Mouse (Mus musculus): ENCODE measurements around the gene Uba3. TPM values are rescaled to one million over a fixed set of nuclear protein-coding genes. Genes with fewer than 3 reads are reported as not detected.

Uba3 gene
- polyA plus RNA-seq, 1 experiment from 2014 or later: 90.6 TPM

DNA sequence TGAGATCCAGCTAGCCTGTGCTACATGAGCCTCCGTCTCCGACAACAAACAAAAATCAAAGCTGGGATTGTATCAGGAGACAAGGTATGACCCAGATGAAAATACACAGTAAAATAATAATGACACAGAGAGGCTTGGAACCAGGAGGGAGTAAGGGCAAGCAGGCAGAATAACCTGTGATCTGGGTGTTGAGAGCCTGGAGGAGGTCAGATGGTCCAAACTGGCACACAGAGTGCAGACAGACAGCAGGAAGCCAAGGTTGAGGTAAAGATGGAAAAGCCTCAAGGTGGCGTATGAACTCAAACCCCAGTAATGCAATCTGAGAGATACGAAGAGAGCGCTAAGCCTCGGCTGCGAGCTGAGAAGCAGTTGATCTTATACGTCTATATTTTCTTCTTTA is 19.1 kb upstream of the Uba3 start:
- Histone ChIP-seq H3K27me3 (ENCODE audit: insufficient read depth, poor library complexity, severe bottlenecking) (no peaks in the 10 kb centered on the region), H3K4me1 (peaks cover 47% of the 10 kb centered on the region)
- 91% methylated on average over 8 of the region's 8 CpGs for WGBS

DNA sequence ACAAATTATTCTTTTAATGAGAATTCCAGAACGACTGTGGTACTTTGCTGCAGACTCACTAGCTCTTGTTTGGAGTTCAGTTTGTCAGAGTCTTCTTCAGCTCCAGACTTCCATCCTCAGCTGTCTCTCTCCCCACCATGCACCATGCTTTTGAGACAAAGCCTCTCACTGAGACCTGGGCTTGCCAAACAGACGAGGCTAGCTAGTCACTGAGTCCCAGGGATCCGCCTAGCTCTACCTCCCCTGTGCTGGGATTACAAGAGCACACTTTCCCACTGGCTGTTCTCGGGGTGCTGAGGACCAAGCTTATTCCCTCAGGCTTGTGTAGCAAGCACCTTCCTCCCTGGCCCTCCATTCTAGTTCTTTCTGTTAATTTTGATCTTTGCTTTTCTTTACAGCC is 18.1 kb upstream of the Uba3 start:
- 66% methylated on average over 4 of the region's 4 CpGs for WGBS
- peaks cover 13% of the 10 kb centered on the region for H3K36me3 ChIP-seq
- H3K27me3 ChIP-seq (ENCODE audit: insufficient read depth, poor library complexity, severe bottlenecking): no peaks in the 10 kb centered on the region
- peak overlapping the region; percentile 83 for H3K27ac ChIP-seq
- no peaks in the 10 kb centered on the region for H3K9me3 ChIP-seq
- DNase-seq (ENCODE audit: low spot score): peak; percentile 72
- no peak overlapping the region for H3K4me3 ChIP-seq
- peaks cover 47% of the 10 kb centered on the region for H3K4me1 ChIP-seq

More for the DNA sequence above, 19.1 kb upstream of the Uba3 start:
- H3K36me3 ChIP-seq: peaks cover 18% of the 10 kb centered on the region
- peak; percentile 56 for DNase-seq (ENCODE audit: low spot score)
- peak overlapping the region; percentile 83; the same call in 1 of the 2 replicates for H3K27ac ChIP-seq
- H3K4me3 ChIP-seq: no peak overlapping the region
- H3K9me3 ChIP-seq: no peaks in the 10 kb centered on the region

DNA sequence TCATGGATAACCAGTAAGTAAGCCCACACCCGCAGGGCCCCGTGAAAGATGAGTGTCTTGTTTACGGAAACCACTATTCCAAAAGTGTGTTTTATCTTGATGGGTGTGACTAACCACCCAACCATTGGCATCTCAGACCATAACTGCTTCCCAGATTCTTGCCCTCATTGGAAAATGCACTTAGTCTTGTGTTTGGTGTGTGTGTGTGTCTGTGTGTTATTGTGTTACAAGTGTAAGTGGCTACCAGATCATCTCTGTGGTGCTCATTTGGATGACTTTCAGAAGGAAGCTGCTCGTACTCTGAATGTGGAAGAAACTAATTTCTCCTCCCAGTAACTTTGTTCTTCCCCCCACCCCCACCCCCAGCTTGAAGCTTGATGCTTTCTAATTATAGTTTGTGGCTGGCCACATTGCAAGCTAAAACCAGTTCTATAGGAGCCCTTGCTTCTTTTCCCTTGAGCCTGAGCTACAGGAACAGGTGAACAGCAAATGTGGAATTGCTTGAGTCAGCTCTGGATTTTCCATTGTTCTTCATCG is 17.6 kb upstream of the Uba3 start:
- H3K4me1 ChIP-seq: peaks cover 47% of the 10 kb centered on the region
- no peaks in the 10 kb centered on the region for H3K9me3 ChIP-seq
- 48% methylated on average over 5 of the region's 5 CpGs for WGBS
- no peaks in the 10 kb centered on the region for H3K27me3 ChIP-seq (ENCODE audit: insufficient read depth, poor library complexity, severe bottlenecking)
- peak; percentile 73 for DNase-seq (ENCODE audit: low spot score)
- peaks cover 9% of the 10 kb centered on the region for H3K36me3 ChIP-seq
- H3K27ac ChIP-seq: peak overlapping the region; percentile 83
- H3K4me3 ChIP-seq: peak overlapping the region; percentile 13; the same call in 1 of the 2 replicates

DNA sequence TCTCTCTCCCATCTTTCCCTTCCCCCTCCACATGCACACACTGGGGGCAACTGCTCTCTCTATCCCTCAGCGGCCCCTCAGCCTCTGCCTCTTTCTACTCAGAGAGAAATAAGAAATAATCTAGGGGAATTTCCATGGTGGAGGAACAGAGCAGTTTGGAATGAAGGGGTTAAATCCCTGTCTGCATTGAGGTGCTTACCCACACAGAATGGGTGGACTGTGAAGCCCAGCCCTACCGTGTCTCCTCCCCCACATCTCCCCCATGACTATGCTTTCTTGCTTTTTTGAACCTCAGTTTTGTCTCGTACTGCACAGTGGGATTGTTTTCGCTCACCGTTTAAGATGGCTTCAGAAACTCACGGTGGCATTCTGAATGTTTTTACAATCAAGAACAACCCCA is 16.9 kb upstream of the Uba3 start:
- Histone ChIP-seq H3K4me3 (no peak overlapping the region), H3K27me3 (ENCODE audit: insufficient read depth, poor library complexity, severe bottlenecking) (no peaks in the 10 kb centered on the region), H3K36me3 (peaks cover 4% of the 10 kb centered on the region), H3K4me1 (peaks cover 47% of the 10 kb centered on the region), H3K27ac (peak overlapping the region; percentile 47), H3K9me3 (no peaks in the 10 kb centered on the region)
- peak; percentile 52 for DNase-seq (ENCODE audit: low spot score)
- 59% methylated on average over 6 of the region's 6 CpGs for WGBS

DNA sequence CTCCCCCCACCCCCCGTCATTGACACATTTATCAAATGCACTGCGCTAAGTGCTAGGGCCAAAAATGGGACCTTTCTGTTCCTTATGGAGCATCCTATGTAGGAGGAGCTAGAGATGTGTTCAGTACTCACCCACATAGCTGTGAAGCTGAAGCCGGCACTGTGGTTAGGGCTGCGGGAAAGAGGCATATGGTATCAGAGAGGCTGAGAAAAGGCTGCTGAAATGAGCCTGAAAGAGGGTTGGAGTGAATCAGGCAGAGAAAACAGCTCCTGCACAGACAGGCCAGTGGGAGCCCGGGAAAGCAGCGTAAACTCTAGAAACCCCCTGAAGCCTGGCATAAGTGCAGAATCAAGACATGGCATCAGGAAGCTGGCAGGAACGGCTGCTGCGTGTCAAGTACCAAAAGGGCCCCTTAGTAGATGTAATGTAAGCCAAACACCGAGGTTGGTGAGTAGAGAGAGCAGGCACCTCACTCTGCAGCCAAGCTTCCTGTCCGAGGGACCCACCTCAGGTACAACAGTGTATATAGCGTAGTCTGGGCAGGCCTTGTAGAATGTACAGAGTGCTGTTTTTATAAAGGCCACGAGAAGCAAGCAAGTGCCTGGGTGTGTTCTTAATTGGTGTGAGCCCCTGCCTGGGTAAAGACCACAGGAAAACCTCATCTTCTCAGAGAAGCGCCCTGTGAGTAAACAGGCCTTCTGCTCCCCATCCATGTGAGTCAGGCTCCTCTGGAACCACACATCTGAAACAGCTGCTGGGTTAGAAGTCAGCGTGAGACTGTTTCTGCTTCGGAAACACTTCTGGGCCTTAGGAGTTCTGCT is 16.0 kb upstream of the Uba3 start:
- H3K36me3 ChIP-seq: no peaks in the 10 kb centered on the region
- H3K4me1 ChIP-seq: peaks cover 47% of the 10 kb centered on the region
- H3K9me3 ChIP-seq: no peaks in the 10 kb centered on the region
- WGBS: 64% methylated on average over 15 of the region's 15 CpGs
- H3K27me3 ChIP-seq (ENCODE audit: insufficient read depth, poor library complexity, severe bottlenecking): no peaks in the 10 kb centered on the region
- DNase-seq (ENCODE audit: low spot score): peak; percentile 19
- no peak overlapping the region for H3K4me3 ChIP-seq
- peak overlapping the region; percentile 47; the same call in 1 of the 2 replicates for H3K27ac ChIP-seq

DNA sequence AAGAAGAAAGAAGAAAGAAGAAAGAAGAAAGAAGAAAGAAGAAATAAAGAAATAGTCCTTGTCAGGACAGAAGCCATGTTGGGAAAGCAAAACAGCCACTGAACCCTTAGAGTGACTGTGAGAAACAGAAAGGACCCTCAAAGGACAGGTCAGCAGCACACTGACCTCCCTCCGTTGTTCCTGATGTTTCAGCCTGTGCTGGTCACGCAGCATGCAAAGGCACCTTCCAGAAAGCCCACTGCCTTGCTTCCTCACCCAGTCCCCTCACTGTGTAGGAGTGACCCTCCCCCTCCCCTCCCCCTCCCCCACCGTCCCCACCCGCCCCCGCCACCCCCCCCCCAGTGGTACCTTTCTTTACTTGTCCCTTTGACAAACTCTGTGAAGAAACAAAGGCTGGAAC is 15.2 kb upstream of the Uba3 start:
- Histone ChIP-seq H3K4me1 (peaks cover 40% of the 10 kb centered on the region), H3K9me3 (no peaks in the 10 kb centered on the region), H3K27me3 (ENCODE audit: insufficient read depth, poor library complexity, severe bottlenecking) (no peaks in the 10 kb centered on the region), H3K4me3 (no peak overlapping the region), H3K36me3 (0 out of 2 replicates have a peak, but pooled peaks cover 1% of the 10 kb centered on the region), H3K27ac (no peak overlapping the region)
- 77% methylated on average over 2 of the region's 5 CpGs for WGBS
- peak; percentile 42 for DNase-seq (ENCODE audit: low spot score)

DNA sequence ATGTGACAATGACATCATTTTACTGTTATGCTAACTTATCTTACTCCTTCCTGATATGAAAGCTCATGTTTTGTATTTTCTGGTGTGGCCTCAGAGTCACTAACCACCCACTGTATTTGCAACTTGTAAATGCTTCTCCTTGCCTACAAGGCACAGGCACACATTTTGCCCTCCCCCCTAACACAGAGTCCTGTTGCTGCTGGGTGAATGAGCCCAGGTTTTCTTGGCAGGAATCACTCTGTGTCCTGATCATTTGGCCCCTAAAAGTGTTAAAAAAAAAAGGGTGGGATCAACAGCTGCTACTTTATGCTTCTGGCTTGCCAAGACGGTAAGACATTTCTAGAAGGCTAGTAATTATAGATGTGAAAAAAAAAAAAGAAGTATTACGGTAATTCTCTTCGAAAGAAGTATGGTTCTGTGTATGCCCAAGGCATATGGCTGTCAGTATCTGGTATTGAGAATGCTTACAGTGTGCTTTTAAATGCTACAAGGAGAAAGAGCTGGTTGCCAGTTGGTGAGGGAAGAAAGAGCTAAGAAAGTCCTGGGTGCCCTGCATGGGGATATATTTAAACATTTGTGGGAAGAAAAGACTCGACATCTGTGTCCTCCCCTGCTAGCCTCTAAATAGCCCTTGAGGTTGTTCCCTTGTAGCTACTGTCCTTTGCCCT is 10.8 kb upstream of the Uba3 start:
- Histone ChIP-seq H3K9me3 (no peaks in the 10 kb centered on the region), H3K36me3 (peaks cover 11% of the 10 kb centered on the region; the same call in 1 of the 2 replicates), H3K4me1 (peaks cover 23% of the 10 kb centered on the region), H3K4me3 (no peak overlapping the region), H3K27me3 (ENCODE audit: insufficient read depth, poor library complexity, severe bottlenecking) (no peaks in the 10 kb centered on the region), H3K27ac (no peak overlapping the region)
- no peak for DNase-seq (ENCODE audit: low spot score)
- 80% methylated on average over 4 of the region's 4 CpGs for WGBS

DNA sequence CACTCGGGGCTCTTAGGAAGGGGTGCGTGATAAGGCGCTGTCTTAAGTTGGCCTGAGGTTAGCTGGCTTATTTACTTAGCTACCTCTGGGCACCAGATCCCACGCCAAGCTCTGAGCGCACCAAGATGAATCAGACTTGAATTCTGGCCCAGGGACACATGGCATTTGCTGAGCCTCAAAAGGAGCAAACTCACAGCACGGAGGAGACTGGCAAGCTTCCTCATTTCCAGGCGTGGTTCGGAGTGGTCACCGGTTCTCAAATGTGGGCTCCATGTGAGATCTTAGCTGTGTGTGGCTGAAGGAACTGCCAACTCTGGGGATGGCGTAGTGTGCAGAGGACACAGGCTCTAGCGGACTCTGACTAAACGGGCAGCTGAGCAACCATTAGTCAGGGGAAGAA is 6.5 kb upstream of the Uba3 start:
- 73% methylated on average over 12 of the region's 12 CpGs for WGBS
- Histone ChIP-seq H3K4me1 (peaks cover 23% of the 10 kb centered on the region), H3K9me3 (no peaks in the 10 kb centered on the region), H3K36me3 (peaks cover 11% of the 10 kb centered on the region; the same call in 1 of the 2 replicates), H3K27me3 (ENCODE audit: insufficient read depth, poor library complexity, severe bottlenecking) (no peaks in the 10 kb centered on the region), H3K4me3 (peak overlapping the region; percentile 80), H3K27ac (peak overlapping the region; percentile 90; the same call in 1 of the 2 replicates)
- DNase-seq (ENCODE audit: low spot score): no peak

DNA sequence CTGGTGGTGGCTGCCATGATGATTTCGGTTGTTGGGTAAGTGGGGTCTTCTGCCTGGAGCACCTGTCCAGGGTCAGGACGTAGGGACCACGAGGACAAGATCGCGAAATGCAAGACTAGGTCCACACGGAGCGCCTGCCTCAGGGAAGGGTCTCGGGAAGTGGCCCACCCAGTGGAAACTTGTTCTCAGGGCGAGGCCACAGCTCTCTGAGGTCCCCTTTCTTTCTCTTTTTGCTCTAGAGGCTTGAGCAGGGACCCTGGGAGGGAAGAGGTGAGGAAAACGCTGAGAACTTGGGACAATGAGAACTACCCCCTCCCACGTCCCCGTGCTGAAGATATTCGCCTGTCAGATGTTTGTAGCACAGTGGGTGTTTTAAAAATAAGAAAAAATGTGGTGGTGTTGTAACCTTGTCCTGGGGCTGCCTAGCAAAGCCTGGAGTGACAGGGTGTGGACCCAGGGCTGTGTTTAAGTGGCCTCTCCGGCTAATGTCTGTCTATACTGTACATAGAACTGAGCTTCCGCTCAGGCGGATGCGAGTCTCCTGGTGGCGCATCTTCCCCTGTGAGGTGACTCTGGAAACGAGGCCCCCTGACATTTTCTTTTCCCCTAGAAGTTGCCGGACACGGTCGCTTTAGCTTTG is 5.6 kb upstream of the Uba3 start:
- WGBS: 4% methylated on average over 22 of the region's 22 CpGs

DNA sequence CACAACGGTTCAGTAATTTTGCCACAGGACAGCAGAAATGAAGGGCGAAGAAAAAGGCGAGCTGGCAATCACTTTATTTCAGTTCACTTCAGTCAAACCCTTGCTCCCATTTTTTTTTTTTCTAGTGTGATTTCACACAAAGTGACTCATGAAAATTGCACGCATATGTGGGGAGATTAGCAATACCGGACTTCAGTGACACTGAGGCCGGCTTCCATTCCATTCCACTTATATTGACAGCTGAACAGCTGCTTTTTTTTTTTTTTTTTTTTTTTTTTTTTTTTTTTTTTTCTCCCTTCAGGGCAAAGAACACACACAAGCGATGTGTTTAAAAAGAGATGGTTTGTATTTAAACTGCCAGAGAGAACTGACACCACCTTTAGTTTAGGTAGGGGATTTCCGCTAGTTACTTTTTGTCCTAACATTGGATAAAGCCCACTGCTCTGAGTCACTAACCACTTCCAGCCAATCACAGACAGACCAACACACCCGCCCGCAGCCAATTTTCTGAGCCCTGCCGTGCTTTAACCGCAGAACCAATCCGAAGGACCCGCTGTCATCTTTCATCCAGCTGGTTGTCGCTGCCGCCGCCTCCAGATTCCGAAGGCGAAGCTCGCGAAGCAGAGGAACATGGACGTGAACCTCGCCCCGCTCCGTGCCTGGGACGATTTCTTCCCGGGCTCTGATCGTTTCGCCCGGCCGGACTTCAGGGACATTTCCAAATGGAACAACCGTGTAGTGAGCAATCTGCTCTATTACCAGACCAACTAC is 4.9 kb upstream of the Uba3 start, which contains the start of gene Arl6ip5:
Gene Arl6ip5 (plus strand): TSS at position 499 of the 771 bp plus-strand sequence.
- H3K27me3 ChIP-seq (ENCODE audit: insufficient read depth, poor library complexity, severe bottlenecking): no peaks in the 10 kb centered on the region
- WGBS: 10% methylated on average over 32 of the region's 32 CpGs
- peaks cover 8% of the 10 kb centered on the region; the same call in 1 of the 2 replicates for H3K36me3 ChIP-seq
- peak within 1 kb of the TSS; percentile 80 for H3K4me3 ChIP-seq
- peak; percentile 97 for DNase-seq (ENCODE audit: low spot score)
- H3K9me3 ChIP-seq: no peaks in the 10 kb centered on the region
- peaks cover 23% of the 10 kb centered on the region for H3K4me1 ChIP-seq
- H3K27ac ChIP-seq: peak within 1 kb of the TSS; percentile 90

More for the DNA sequence above, 5.6 kb upstream of the Uba3 start:
- Histone ChIP-seq H3K4me1 (peaks cover 23% of the 10 kb centered on the region), H3K4me3 (peak overlapping the region; percentile 80), H3K27ac (peak overlapping the region; percentile 90), H3K36me3 (peaks cover 11% of the 10 kb centered on the region; the same call in 1 of the 2 replicates), H3K27me3 (ENCODE audit: insufficient read depth, poor library complexity, severe bottlenecking) (no peaks in the 10 kb centered on the region), H3K9me3 (no peaks in the 10 kb centered on the region)
- peak; percentile 82 for DNase-seq (ENCODE audit: low spot score)

DNA sequence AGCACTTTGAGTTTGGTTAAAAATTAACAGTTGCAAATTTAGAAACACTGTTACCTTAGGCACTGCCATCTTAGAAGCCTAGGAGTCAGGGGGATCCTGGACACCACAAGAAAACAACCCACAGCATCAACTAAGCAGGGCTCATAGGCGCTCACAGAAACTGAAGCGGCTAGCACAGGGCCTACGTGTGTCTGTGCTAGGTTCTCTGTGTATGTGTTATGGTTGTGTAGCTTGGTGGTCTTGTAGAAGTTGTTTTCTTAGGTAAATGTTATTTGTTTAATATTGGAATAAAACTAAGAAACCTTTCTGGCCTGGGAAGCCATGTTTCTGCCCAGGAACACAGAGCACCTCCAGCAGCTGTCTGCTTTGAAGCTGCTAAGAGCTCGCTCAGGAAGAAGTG is 4.3 kb upstream of the Uba3 start:
- no peaks in the 10 kb centered on the region for H3K9me3 ChIP-seq
- H3K4me3 ChIP-seq: no peak overlapping the region
- no peak for DNase-seq (ENCODE audit: low spot score)
- WGBS: 83% methylated on average over 4 of the region's 4 CpGs
- no peak overlapping the region for H3K27ac ChIP-seq
- H3K4me1 ChIP-seq: peaks cover 23% of the 10 kb centered on the region
- peaks cover 2% of the 10 kb centered on the region; the same call in 1 of the 2 replicates for H3K36me3 ChIP-seq
- no peaks in the 10 kb centered on the region for H3K27me3 ChIP-seq (ENCODE audit: insufficient read depth, poor library complexity, severe bottlenecking)

DNA sequence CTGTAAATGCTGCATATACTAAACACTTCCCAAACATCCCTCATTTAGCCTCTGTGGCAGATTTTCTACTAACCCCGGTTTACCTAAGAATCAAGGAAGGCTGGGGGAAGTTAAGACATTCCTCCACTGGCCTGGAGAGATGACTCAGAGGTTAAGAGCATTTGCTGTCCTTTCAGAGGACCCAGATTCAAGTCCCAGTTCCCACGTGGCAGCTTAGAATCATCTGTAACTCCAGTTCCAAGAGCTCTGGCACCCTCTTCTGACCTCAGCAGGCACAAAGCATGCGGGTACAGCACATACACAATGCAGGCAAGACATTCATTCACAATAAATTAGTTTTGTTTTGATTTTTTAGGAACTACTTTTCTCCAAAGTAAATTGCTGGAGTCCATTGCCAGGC is 3.8 kb upstream of the Uba3 start:
- no peak overlapping the region for H3K4me3 ChIP-seq
- no peak for DNase-seq (ENCODE audit: low spot score)
- WGBS: 63% methylated on average over 3 of the region's 3 CpGs
- no peaks in the 10 kb centered on the region for H3K36me3 ChIP-seq
- no peaks in the 10 kb centered on the region for H3K27me3 ChIP-seq (ENCODE audit: insufficient read depth, poor library complexity, severe bottlenecking)
- H3K9me3 ChIP-seq: no peaks in the 10 kb centered on the region
- no peak overlapping the region for H3K27ac ChIP-seq
- peaks cover 26% of the 10 kb centered on the region for H3K4me1 ChIP-seq
